Mouse (Mus musculus) limb, embryonic 10.5 days (tissue): ENCODE data around the gene Ciita. TPM values are rescaled to one million over a fixed set of nuclear protein-coding genes. Genes with fewer than 3 reads are reported as not detected.

Source experiments
- DNase-seq: peaks from one replicate; pipeline ENCODE4 v3.0.0-alpha.2; 2017; ENCODE audit warnings: low spot score
- H3K27ac ChIP-seq: fragments of 300-500 bp; sonication (generic); 2 replicates; pipeline ENCODE4 v1.5.1; 2016; ENCODE audit warnings: mild to moderate bottlenecking
- H3K27me3 ChIP-seq: fragments of 300-500 bp; sonication (generic); 2 replicates; pipeline ENCODE4 v1.6.1; 2016; ENCODE audit warnings: low read depth, mild to moderate bottlenecking; ENCODE audit not compliant: poor library complexity, severe bottlenecking
- H3K36me3 ChIP-seq: fragments of 300-500 bp; sonication (generic); 2 replicates; pipeline ENCODE4 v1.6.1; 2016; ENCODE audit warnings: mild to moderate bottlenecking, moderate library complexity
- H3K4me1 ChIP-seq: fragments of 300-500 bp; sonication (generic); 2 replicates; pipeline ENCODE4 v1.6.1; 2016
- H3K4me3 ChIP-seq: fragments of 300-500 bp; sonication (generic); 2 replicates; pipeline ENCODE4 v1.5.1; 2016; ENCODE audit warnings: mild to moderate bottlenecking, moderate library complexity
- H3K9me3 ChIP-seq: fragments of 300-500 bp; sonication (generic); replicated peaks from 2 replicates; pipeline ENCODE4 v1.6.1; 2016; ENCODE audit warnings: mild to moderate bottlenecking
- WGBS: fragments of 180-500 bp; shearing (Covaris S2); methylation state at CpG from one replicate; pipeline ENCODE4 v1.1.7; 2016; 5-methylcytosine and 5-hydroxymethylcytosine counted together
- polyA plus RNA-seq: library from polyadenylated mRNA; unstranded; fragments of >200 nt; fragmentation: Nextera tagmentation; extraction: Ambion mirVana; gene quantifications from 2 replicates; pipeline ENCODE4 v1.2.1, GENCODE M21; 2016

The Ciita gene
- polyA plus RNA-seq, 1 experiment from 2014 or later = 0.09 TPM

DNA sequence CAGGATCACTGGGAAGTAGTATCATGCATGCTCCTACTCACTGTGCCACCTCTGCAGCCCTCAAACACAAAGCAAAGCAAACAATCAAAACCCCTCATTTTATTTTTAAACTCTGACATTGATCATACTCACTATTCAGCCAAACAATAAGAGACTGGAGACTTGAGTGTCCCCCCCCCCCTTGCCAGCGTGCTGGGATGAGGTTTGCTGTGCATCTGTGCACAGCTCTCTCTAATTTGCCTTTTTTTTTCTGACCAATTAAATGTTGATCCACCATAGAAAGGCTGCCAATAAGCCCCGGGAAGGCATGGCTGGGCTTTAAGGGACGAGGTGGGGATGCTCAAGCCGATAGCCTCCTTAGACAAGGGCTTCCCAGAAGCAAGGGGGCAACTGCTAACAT is 27.6 kb downstream of the Ciita start:
- DNase-seq = no peak
- Histone ChIP-seq H3K36me3 (no peaks in the 10 kb centered on the region), H3K27ac (no peak overlapping the region), H3K4me3 (no peak overlapping the region), H3K9me3 (no peaks in the 10 kb centered on the region), H3K4me1 (no peaks in the 10 kb centered on the region), H3K27me3 (peaks cover 2% of the 10 kb centered on the region; the same call in 1 of the 2 replicates)
- WGBS = 77% methylated on average over 4 of the region's 4 CpGs

DNA sequence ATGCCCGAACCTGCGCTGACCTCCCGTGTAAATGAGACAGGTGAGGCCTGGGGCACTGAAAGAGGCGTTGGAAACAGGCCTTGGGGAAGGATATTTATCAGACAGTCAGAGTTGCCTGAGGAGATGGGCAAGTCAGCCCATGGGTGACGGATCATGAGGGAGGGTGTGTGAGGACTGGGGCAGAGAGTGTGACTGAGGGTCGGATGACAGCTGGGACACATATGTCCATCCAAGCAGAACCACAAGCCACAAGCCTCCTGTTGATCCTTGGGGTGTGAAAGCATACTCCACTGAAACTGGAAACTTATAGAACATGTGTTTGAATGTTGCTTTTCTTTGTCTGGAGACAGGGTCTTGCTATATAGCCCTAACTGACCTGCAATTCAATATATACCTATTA is 28.8 kb downstream of the Ciita start:
- no peak for DNase-seq
- Histone ChIP-seq H3K4me1 (no peaks in the 10 kb centered on the region), H3K9me3 (no peaks in the 10 kb centered on the region), H3K27ac (no peak overlapping the region), H3K27me3 (no peaks in the 10 kb centered on the region; the same call in 1 of the 2 replicates), H3K36me3 (no peaks in the 10 kb centered on the region), H3K4me3 (no peak overlapping the region)
- WGBS = 64% methylated on average over 6 of the region's 6 CpGs

DNA sequence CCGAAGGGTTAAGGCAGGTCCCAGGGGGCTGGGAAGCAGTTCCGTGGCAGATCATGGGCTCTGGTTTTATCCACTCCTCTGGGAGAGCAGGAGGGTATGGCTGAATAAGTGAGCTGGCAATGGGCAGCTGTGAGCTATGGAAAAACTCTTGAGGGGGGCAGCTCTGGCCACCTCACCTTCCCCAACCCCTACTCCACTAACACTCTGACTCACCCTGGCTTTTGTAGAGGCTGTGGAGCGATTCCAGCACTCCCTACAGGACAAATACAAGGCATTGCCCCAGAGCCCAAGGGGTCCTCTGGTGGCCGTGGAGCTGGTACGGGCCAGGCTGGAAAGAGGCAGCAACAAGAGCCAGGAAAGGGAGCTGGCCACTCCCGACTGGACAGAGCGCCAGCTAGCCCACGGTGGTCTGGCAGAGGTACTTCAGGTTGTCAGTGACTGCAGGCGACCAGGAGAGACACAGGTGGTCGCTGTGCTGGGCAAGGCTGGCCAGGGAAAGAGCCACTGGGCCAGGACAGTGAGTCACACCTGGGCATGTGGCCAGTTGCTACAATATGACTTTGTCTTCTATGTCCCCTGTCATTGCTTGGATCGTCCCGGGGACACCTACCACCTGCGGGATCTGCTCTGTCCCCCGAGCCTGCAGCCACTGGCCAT is 30.7 kb downstream of the Ciita start:
- Histone ChIP-seq H3K27ac (no peak overlapping the region), H3K9me3 (no peaks in the 10 kb centered on the region), H3K4me1 (no peaks in the 10 kb centered on the region), H3K27me3 (no peaks in the 10 kb centered on the region; the same call in 1 of the 2 replicates), H3K4me3 (no peak overlapping the region), H3K36me3 (no peaks in the 10 kb centered on the region)
- DNase-seq = no peak
- 61% methylated on average over 14 of the region's 14 CpGs for WGBS

DNA sequence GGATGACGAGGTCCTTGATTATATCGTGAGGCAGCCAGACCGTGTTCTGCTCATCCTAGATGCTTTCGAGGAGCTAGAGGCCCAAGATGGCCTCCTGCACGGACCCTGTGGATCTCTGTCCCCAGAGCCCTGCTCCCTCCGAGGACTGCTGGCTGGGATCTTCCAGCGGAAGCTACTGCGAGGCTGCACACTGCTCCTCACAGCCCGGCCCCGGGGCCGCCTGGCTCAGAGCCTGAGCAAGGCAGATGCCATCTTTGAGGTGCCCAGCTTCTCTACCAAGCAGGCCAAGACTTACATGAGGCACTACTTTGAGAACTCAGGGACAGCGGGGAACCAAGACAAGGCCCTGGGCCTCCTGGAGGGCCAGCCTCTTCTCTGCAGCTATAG is 31.3 kb downstream of the Ciita start:
- Histone ChIP-seq H3K4me3 (no peak overlapping the region), H3K36me3 (no peaks in the 10 kb centered on the region), H3K4me1 (no peaks in the 10 kb centered on the region), H3K9me3 (no peaks in the 10 kb centered on the region), H3K27ac (no peak overlapping the region), H3K27me3 (no peaks in the 10 kb centered on the region; the same call in 1 of the 2 replicates)
- WGBS = 88% methylated on average over 12 of the region's 12 CpGs
- DNase-seq = no peak

DNA sequence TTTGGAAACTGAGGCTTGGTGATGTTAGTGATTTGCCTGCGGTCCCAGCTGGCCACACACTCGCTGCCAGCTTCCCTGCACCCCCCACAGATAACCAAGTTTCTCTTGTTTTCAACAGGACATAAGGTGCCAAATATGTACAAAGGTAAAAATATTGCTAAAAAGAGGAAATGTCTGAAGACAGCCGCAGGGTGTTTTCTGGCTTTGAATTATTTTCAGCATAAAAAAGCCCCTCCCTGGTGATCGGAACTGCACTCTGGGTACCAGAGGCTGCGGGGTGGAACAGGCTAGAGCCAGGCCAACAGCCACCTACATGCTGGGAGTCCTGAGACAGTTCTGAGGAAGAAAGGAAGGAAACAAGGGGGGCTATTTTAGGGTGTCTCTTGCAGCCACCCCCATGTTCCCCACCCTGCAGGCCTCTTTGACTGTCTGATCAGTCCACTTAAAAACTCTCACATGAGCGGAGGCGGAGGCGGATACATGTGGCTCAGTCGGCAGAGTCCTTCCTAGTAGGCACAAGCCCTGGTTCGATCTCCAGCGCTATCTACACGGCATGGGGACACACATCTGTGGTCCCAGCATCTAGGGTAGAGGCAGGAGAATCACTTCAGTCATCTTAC is 36.2 kb downstream of the Ciita start:
- H3K27ac ChIP-seq = no peak overlapping the region
- no peaks in the 10 kb centered on the region; the same call in 1 of the 2 replicates for H3K27me3 ChIP-seq
- H3K9me3 ChIP-seq = no peaks in the 10 kb centered on the region
- no peak for DNase-seq
- no peaks in the 10 kb centered on the region for H3K36me3 ChIP-seq
- peaks cover 15% of the 10 kb centered on the region for H3K4me1 ChIP-seq
- H3K4me3 ChIP-seq = no peak overlapping the region
- WGBS = 90% methylated on average over 12 of the region's 12 CpGs

DNA sequence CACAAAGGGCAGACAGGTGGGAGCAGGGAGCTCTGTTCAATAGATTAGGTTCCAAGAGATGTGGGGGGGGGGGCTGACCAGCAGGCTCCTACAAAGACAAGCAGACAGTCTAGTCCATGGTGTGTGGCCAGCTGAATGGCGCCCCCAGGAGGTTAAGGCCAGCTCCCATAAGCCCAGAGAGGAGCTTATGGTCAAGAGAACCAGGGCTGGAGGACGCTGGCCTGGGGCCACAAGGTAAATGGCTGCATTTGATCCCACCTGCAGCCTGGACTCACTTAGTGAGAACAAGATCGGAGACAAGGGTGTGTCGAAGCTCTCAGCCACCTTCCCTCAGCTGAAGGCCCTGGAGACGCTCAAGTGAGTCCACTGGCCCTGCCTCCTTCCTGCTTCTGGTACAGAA is 38.2 kb downstream of the Ciita start:
- no peak for DNase-seq
- WGBS = 62% methylated on average over 5 of the region's 5 CpGs

DNA sequence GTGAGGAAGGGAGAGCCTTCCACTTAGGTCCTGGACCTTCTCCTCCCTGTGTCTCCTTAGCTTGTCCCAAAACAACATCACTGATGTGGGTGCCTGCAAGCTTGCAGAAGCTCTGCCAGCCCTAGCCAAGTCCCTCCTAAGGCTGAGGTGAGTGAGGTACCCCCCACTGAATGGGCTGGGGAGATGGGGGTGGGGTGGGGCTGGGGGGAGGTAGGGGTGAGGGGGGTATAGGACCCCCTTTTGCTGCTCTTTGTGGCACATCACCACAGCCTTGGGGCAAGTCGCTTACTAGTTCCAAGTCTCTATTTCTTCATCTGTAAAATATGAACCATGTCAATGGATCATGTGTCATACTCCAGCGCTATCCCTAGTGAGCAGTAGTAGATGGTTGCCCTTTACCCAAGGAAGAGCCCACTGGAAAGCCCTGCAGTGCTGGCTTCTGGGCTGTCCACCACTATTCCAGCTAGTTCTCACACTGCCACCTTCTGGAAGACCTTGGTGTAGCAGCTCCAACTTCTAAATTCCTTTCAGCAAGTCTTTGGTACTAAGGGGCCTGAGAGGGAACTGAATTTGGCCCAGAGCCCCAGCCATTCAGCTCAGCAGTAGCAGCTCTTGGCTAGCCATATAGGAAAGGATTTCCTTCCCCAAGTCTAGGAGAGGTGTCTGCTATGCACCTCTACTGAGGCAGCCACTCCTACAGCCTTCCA is 41.2 kb downstream of the Ciita start:
- Histone ChIP-seq H3K4me3 (no peak overlapping the region), H3K9me3 (no peaks in the 10 kb centered on the region), H3K4me1 (peaks cover 15% of the 10 kb centered on the region), H3K36me3 (no peaks in the 10 kb centered on the region), H3K27ac (no peak overlapping the region), H3K27me3 (no peaks in the 10 kb centered on the region)
- peak; percentile 83 for DNase-seq
- 48% methylated on average over 2 of the region's 2 CpGs for WGBS

More for the DNA sequence above, 38.2 kb downstream of the Ciita start:
- H3K4me1 ChIP-seq = peaks cover 15% of the 10 kb centered on the region
- no peaks in the 10 kb centered on the region for H3K36me3 ChIP-seq
- H3K27ac ChIP-seq = no peak overlapping the region
- H3K4me3 ChIP-seq = no peak overlapping the region
- H3K27me3 ChIP-seq = no peaks in the 10 kb centered on the region
- H3K9me3 ChIP-seq = no peaks in the 10 kb centered on the region

DNA sequence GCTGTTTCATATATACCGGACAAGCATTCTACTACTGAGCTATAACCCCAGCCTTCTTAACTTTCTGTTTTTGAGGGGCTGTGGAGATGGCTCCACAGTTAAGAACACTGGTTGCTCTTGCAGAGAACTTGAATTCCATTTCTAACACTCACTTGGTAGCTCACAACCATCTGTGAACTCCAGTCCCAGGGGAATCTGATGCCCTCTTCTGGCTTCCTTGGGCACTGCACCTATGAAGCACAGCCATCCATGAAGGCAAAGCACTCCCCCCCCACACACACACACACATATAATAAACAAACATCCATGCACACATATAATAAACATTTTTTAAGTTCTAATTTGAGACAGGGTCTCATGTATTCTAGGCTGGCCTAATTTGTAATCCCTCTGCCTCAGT is 43.0 kb downstream of the Ciita start:
- H3K36me3 ChIP-seq = no peaks in the 10 kb centered on the region
- peaks cover 5% of the 10 kb centered on the region for H3K4me1 ChIP-seq
- no peak overlapping the region for H3K27ac ChIP-seq
- WGBS = 78% methylated on average over 1 of the region's 1 CpGs
- H3K9me3 ChIP-seq = no peaks in the 10 kb centered on the region
- no peaks in the 10 kb centered on the region for H3K27me3 ChIP-seq
- H3K4me3 ChIP-seq = no peak overlapping the region
- DNase-seq = peak; percentile 78

DNA sequence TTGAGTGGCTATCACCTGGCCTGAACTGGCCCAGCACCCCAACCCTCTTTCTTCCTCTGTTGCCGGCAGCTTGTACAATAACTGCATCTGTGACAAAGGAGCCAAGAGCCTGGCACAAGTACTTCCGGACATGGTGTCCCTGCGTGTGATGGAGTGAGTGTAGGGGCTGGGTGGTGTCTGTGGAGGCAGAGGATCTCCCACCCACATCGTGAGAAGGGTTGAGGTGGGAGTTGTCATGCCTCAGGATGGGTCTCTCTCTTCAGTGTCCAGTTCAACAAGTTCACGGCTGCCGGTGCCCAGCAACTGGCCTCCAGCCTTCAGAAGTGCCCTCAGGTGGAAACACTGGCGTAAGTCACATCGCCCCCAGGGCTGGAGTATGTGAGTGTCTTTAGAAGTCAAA is 43.8 kb downstream of the Ciita start:
- Histone ChIP-seq H3K36me3 (no peaks in the 10 kb centered on the region), H3K27ac (no peak overlapping the region), H3K4me3 (no peak overlapping the region), H3K4me1 (no peaks in the 10 kb centered on the region), H3K27me3 (no peaks in the 10 kb centered on the region), H3K9me3 (no peaks in the 10 kb centered on the region)
- DNase-seq = no peak
- WGBS = 87% methylated on average over 8 of the region's 8 CpGs

DNA sequence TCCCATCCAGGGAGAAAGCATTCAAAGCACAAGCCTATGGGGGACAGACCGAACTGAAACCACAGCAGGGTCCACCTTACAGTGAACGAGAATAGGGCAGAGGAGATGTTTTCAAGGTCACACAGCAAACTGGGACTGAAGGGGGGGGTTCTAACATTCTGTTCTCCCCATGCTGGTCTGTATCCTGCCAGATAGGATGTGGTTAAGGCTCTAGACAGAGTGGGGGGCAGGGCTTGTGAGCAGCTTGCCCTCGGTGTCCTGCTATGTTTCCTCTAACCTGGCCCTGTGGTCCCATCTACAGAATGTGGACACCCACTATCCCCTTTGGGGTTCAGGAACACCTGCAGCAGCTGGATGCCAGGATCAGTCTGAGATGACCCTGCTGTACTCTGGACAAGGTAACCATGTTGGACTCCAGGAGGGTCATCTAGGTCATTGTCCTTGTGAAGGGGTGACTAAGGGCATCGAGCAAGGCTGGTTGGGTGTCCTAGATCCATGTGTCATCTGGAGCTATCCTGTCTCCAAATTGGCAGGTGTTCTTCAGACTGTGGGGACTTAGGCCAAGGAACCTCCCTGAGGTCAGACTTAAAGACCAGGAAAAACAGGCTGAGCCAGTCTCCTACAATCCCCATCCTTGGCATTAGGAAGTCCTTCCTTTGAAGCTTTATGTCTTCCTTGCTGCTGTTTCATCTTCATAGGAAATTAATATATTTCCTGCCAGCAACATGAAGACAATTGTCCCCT is 45.2 kb downstream of the Ciita start:
- DNase-seq = no peak
- no peaks in the 10 kb centered on the region for H3K27me3 ChIP-seq
- WGBS = 88% methylated on average over 4 of the region's 4 CpGs

DNA sequence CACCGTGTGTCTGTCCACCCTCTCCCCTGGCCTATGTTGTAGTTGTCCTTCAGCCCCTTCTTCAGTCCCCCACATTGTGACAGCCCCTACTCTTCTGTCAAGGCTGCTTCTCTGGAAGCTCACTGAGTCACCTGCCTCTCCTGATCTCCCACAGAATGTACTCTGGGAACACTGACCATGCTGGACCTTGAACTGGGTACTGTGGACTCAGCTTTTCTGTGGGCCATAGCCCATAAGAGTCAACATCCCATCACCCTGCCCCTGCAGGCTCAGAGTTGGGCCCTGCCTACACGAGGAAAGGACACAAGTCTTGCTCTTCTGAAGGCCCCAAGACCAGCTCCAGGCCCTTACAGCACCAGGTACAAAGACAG is 45.7 kb downstream of the Ciita start:
- H3K36me3 ChIP-seq = peaks cover 15% of the 10 kb centered on the region
- no peak overlapping the region for H3K27ac ChIP-seq
- no peaks in the 10 kb centered on the region for H3K27me3 ChIP-seq
- no peak overlapping the region for H3K4me3 ChIP-seq
- DNase-seq = no peak
- no peaks in the 10 kb centered on the region for H3K4me1 ChIP-seq
- WGBS = 81% methylated on average over 2 of the region's 2 CpGs
- H3K9me3 ChIP-seq = no peaks in the 10 kb centered on the region

More for the DNA sequence above, 45.2 kb downstream of the Ciita start:
- no peak overlapping the region for H3K27ac ChIP-seq
- no peak overlapping the region for H3K4me3 ChIP-seq
- peaks cover 9% of the 10 kb centered on the region for H3K36me3 ChIP-seq
- no peaks in the 10 kb centered on the region for H3K9me3 ChIP-seq
- H3K4me1 ChIP-seq = no peaks in the 10 kb centered on the region

DNA sequence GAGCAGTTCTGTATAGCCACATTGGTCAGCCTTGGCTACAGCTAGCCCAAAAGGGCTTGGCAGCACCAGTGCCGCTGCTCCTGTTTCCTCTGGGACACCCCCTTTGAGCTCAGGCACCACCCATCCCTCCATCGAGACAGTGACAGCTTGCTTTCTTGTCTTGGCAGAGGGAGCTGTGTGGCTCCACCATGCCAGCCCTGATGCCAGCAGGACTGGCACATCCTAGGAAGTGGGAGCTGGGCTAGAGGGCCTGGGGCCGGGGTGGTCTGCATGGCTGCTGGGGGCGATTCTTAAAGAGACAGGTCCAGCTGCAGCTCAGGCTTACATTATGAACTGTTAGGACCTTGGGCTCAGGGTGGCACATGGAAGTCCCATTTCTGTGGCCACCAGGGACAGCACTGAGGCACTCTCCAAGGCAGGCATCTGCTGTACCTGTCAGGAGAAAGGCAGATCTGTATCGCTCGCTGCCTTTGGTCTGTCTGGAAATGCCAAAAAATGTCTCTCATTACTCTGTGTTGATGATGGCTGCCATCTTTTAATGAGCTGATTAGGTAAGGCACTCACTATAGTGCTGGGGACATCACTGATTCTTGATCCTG is 47.3 kb downstream of the Ciita start:
- WGBS = 83% methylated on average over 6 of the region's 6 CpGs
- Histone ChIP-seq H3K4me3 (no peak overlapping the region), H3K9me3 (no peaks in the 10 kb centered on the region), H3K27ac (no peak overlapping the region), H3K4me1 (no peaks in the 10 kb centered on the region), H3K27me3 (no peaks in the 10 kb centered on the region), H3K36me3 (peaks cover 26% of the 10 kb centered on the region)
- DNase-seq = no peak
